Mouse (Mus musculus) R1 (cell line): Measurements from ENCODE around the gene Gpc3.

Experiments used
- DNase-seq: peaks from one replicate; pipeline ENCODE4 v3.0.0-alpha.2; 2018; ENCODE audit warnings: low read depth, low spot score

The Gpc3 gene

DNA sequence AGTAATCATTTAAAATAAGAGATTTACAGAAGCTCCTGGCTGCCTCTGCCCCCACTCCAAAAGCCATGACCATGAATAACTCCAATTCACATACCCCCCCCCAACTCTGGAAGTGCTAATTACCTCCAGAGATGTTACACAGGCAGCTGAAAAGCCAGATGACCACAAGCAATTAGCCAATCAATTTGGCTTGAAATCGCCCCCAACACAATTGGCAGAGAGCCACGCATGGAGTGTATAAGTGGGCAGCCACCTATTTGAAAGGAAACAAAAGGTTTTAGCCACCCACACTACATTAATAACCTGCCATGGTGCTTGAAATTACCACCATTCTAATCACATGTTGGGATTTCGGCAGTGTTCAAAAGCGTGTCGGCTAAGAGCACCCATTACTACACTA lies 55.2 kb downstream of the Gpc3 start:
- DNase-seq = no peak

GRCm38 (mm10) chrX:52557489-52557888 lies 56.3 kb downstream of the Gpc3 start:
- DNase-seq = no peak

- DNase-seq = no peak
Measured at GRCm38 (mm10) chrX:52551296-52551695, 62.5 kb downstream of the Gpc3 start.

DNA sequence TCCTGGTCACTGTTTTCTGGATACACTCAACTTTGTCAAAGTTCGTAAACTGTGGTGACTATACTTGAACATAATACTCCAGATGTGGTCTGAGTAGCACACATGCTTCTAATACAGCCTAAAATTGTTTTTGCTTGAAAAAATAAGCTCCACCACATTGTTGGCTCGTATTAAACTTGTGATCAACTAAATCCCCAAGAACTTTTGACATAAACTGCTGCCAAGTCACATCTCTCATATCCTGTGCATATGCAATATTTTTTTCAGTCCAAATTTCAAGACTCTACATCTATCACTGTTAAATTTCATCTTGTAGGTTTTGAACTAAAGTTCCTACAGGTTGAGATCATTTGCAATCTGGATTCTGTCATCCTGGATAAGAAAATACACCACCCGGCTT lies 69.1 kb downstream of the Gpc3 start:
- DNase-seq = no peak

DNA sequence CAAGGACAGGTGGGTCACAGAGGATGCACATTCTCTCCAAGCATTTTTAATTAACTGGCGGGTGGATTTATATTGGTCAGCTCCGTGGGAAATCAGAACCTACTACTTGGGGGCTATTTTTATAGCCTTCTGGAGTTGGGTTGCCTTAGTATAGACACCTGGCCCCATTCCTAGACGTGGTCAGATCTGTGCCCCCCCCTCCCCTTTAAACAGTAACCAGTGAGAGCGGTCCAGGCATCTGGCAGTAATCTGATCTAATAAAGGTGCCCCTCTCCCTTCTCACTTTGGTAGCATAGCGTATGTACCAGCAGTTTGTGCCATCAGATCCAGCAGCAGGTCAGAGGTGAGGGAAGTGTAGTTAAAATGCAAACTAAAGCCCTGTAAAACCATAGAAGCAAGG lies 76.5 kb downstream of the Gpc3 start:
- DNase-seq = no peak

- DNase-seq = no peak
Measured at GRCm38 (mm10) chrX:52533766-52534165, 80.0 kb downstream of the Gpc3 start.

- DNase-seq = no peak
Measured at GRCm38 (mm10) chrX:52533098-52533497, 80.7 kb downstream of the Gpc3 start.

GRCm38 (mm10) chrX:52532124-52532523 lies 81.6 kb downstream of the Gpc3 start:
- no peak for DNase-seq

- DNase-seq = no peak
Measured at GRCm38 (mm10) chrX:52526086-52526485, 87.7 kb downstream of the Gpc3 start.

GRCm38 (mm10) chrX:52525132-52525531 lies 88.6 kb downstream of the Gpc3 start:
- DNase-seq = no peak

DNA sequence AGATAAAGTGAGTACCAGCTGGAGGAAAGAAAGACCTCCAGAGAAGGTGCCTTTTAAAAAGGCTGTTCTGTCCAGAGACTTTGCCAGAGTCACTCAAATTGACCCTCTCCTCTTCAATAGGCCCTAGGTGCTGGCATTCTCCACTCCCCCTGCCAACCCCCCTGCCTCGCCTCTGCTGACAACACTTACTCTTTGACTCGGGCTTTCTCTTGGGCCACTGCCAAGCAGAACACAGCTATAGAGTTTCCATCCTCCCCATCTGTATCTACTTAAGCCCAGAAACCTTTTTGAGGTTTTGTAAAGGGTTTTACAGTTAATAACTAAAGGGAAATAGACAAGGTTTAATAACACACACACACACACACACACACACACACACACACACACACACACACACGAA lies 99.2 kb downstream of the Gpc3 start:
- DNase-seq = no peak

GRCm38 (mm10) chrX:52511151-52511550 lies 102.6 kb downstream of the Gpc3 start:
- DNase-seq = no peak

DNA sequence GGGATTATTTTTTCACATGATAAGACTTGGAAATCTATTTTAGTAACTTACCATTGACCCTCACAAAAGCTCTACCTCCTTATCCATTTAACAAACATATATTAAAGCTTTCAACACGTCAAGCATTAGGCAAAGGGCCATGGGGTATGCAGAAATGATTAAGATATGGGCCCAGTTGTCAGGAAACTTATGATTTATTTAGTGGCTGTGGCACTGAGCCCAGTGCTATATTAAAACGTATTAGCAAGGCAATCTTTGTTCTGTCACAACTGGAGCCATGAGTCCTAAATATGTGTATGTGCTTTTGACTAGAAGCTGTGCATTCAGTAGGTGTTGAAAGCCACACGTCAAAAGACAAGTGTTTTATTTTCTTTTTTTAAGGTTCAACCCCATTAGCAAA lies 109.9 kb downstream of the Gpc3 start:
- DNase-seq = no peak

GRCm38 (mm10) chrX:52489461-52489860 lies 124.3 kb downstream of the Gpc3 start:
- DNase-seq = no peak

- DNase-seq = no peak
Measured at GRCm38 (mm10) chrX:52455074-52455588, 158.6 kb downstream of the Gpc3 start.

GRCm38 (mm10) chrX:52453445-52454182 lies 160.1 kb downstream of the Gpc3 start:
- peak; percentile 72 for DNase-seq

DNA sequence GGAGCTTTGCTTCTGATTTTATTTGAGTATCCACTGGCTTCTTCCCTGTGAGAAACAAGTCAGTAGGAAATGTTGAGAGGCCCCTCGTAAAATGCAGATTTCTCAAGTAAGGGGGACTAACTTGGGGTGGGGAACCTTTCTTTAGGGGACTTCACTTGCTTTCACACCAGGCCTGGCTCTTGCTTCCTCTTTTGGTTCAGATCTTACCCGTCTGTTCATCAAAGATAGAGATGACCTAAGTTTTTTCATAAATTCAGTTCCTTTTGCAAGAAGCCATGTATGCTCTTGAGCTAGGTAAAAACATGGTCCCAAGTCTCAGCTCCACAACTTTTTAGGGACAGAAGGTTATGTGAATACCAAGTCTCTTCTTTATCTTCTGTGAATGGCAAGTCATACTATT lies 164.6 kb downstream of the Gpc3 start:
- DNase-seq = no peak

- DNase-seq = no peak
Measured at GRCm38 (mm10) chrX:52448496-52448895, 165.3 kb downstream of the Gpc3 start.

DNA sequence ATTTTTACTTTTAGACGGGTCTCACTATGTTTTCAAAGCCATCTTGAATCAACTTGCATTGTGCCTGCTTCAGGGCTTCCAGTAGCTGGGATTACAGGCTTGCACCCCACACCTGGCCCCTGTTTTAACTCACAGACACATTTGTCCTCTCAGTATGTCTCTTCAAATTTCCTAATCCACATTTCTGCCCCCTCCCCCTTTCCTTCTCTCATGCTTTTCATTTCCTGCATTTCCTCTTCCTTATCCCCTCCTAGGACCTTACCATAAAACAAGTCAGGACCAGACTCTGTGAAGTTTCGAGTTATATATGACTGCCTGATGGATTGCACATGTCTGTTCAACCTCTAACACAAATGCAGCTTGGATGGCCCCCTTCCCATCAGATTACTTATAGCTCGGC lies 167.2 kb downstream of the Gpc3 start:
- DNase-seq = no peak

DNA sequence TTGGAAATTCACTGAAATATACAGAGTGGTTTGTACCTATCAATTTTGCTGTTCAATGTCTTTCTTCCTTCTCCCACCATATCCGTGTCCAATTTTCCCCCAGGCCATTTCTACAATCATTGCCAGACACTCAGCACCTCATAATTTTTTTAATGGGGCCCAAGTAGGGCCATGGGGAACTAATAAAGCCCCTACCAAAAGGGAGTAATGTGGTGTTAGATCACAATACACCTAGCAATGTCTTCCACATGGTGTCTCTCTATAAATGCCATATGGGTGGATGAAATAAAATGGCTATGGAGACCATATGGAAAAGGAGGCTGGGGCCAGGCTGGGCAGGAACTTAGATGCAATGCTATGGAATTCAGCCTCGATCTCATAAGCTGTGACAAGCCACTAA lies 168.8 kb downstream of the Gpc3 start:
- DNase-seq = no peak

DNA sequence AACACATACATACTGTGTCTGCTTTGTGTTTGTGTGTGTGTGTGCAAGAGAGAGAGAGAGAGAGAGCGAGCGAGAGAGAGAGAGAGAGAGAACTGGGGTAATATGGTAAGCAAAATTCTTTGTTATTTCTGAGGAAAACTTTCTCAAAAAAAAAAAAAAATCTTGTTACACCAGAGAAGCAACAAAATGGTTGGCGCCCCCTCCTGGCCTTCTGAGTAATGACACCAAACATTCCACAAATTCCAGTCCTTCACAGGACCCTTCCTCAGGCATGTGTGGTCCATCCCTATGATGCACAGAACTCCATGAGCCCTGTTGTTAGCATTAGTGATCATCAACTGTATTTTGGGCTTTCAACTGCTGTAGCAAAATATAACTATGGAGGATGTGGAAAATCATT lies 172.0 kb downstream of the Gpc3 start:
- DNase-seq = peak; percentile 58

DNA sequence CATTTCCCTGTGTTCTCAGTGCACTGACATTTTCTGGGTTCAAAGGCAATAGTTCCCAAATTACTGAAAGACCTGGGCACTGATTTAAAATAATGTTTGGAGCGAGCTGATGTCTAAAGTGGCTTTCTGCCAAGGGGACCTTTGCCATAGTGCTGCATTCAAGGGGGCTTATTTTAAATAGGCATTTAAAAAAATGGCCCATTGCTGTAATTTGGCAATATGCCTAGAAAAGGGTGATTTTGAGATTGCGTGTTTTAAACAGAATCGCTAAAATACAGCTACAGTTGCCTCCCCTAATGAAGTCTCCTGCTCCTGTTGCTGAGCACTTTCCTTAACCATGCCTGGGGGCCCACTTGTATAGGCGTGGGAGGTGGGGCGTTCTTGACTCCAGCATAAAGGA lies 174.3 kb downstream of the Gpc3 start:
- no peak for DNase-seq

DNA sequence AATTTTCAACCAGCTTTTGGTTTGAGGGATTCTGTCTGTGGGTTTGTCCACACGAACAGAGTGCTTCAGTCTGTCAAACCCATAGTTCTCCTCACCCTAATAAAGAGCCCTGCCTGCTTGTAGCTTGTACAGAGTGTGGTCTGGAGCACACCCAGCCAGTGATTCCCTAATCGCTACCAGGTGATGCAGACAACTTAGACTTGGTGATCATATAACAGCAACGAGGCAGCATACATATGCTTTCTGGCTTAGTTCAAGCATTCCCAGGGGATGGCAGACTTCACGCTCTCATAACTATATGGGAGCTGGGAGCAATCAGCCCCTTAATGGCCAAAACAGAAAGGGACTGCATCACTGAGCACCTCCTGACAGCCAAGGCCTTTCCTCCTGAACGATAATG lies 188.1 kb downstream of the Gpc3 start:
- DNase-seq = no peak

DNA sequence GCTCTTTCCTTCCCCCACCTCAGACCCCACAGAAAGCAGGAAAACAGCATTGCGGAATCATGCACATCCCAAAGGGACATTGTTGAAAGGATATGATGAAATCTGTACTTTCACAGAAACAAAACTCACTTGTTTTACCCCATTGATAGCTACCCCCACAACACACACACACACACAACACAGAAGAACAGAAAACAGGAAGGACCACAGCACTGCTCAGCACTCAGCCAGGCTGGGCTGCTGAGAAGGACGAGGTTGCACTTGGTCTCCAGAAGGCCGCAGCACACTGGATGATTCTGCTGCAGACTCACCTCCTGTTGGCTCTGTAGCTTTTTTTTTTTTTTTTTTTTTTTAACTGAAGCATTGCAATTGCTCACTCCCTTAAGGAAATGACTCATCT lies 193.9 kb downstream of the Gpc3 start:
- DNase-seq = no peak
